Mouse (Mus musculus): ENCODE data around the gene Mxi1. TPM values are rescaled to one million over a fixed set of nuclear protein-coding genes. Genes with fewer than 3 reads are reported as not detected.

Gene Mxi1
- total and polyA plus RNA-seq, 3 experiments: 10.6 to 19.9 (median 18.9) TPM

- no peak for TF ChIP-seq CHD2 (IDR thresholded peaks at IDR 0.05; ENCODE audit: low read length)
- no peak for TF ChIP-seq TBP (conservative IDR thresholded peaks at IDR 0.05; ENCODE audit: low read depth, low read length)
- TF ChIP-seq JUND (conservative IDR thresholded peaks at IDR 0.05; ENCODE audit: low read depth, low read length): peak; percentile 71
- no peak for TF ChIP-seq USF2 (conservative IDR thresholded peaks at IDR 0.05; ENCODE audit: low read depth, low read length)
- TF ChIP-seq BHLHE40 (IDR thresholded peaks at IDR 0.05; ENCODE audit: low read depth, low read length): peak; percentile 68
- no peak for TF ChIP-seq E2F4 (IDR thresholded peaks at IDR 0.05; ENCODE audit: insufficient replicate concordance, low read depth, low read length)
- TF ChIP-seq CTCF (conservative IDR thresholded peaks at IDR 0.05 in 1 of 2, IDR thresholded peaks at IDR 0.05 in 1 of 2; ENCODE audit: low read depth in 2 of 2, low read length in 2 of 2): no peak
- TF ChIP-seq CHD1 (IDR thresholded peaks at IDR 0.05; ENCODE audit: low read depth, low read length): 0 out of 2 replicates have a peak, but pooled peaks have one; percentile 71
These were observed 4.4 kb downstream of the Mxi1 start (continued) for GRCm38 (mm10) chr19:53314530-53315208.

- H3K4me1 ChIP-seq (ENCODE audit: control insufficient read depth in 1 of 2, insufficient read depth in 2 of 2): peaks cover 24 to 47% of the 10 kb centered on the region in 2 experiments
- no peak for TF ChIP-seq CHD1 (IDR thresholded peaks at IDR 0.05; ENCODE audit: low read depth, low read length)
- no peak for TF ChIP-seq MEF2A (IDR thresholded peaks at IDR 0.05; ENCODE audit: borderline replicate concordance, low read depth, low read length)
- TF ChIP-seq ETS1 (conservative IDR thresholded peaks at IDR 0.05; ENCODE audit: low read depth, low read length): no peak
- TF ChIP-seq PAX5 (IDR thresholded peaks at IDR 0.05; ENCODE audit: low read length): no peak
- TF ChIP-seq SIN3A (IDR thresholded peaks at IDR 0.05; ENCODE audit: low read length): no peak
- TF ChIP-seq JUND (conservative IDR thresholded peaks at IDR 0.05; ENCODE audit: low read depth, low read length): no peak
- TF ChIP-seq USF2 (conservative IDR thresholded peaks at IDR 0.05; ENCODE audit: low read depth, low read length): no peak
- TF ChIP-seq ELF1 (IDR thresholded peaks at IDR 0.05; ENCODE audit: low read depth, low read length): no peak
- TF ChIP-seq TBP (conservative IDR thresholded peaks at IDR 0.05; ENCODE audit: low read depth, low read length): no peak
- no peak for TF ChIP-seq CHD2 (IDR thresholded peaks at IDR 0.05; ENCODE audit: low read length)
- TF ChIP-seq NELFE (IDR thresholded peaks at IDR 0.05; ENCODE audit: low read depth, low read length): no peak
These were observed 4.9 kb downstream of the Mxi1 start for GRCm38 (mm10) chr19:53315209-53315654.

GRCm38 (mm10) chr19:53316105-53316504, 5.8 kb downstream of the Mxi1 start:
- no peak overlapping the region for H3K27ac ChIP-seq (ENCODE audit: insufficient read depth, low read depth)
- no peak overlapping the region for H3K9ac ChIP-seq (ENCODE audit: insufficient read depth, low read depth)
- H3K36me3 ChIP-seq (replicated peaks in 1 of 2; ENCODE audit: control insufficient read depth in 1 of 2, insufficient read depth in 1 of 2, low read length in 1 of 2): no peaks in the 10 kb centered on the region
- H3K4me3 ChIP-seq (replicated peaks in 1 of 3; ENCODE audit: low read depth in 2 of 3, low read length in 2 of 3, poor library complexity in 1 of 3): no peak overlapping the region
- no peaks in the 10 kb centered on the region for H3K9me3 ChIP-seq (replicated peaks; ENCODE audit: low read length)
- no peak for DNase-seq (ENCODE audit: extremely low read depth)
- dilution Hi-C loops (cut with MboI; ENCODE audit: extremely low pct_ligation_motif_present, extremely low pct_unique_long_range_greater_than_20kb, low sequenced_read_pairs) (no loop called here), in situ Hi-C loops (cut with MboI; ENCODE audit: low pct_ligation_motif_present, low pct_unique_long_range_greater_than_20kb, low sequenced_read_pairs) (loop anchor here (5.0 to 10.0 kb wide), 2 partner anchors 44 to 61 kb away; no protein-coding TSS in a partner anchor)
- no peak overlapping the region for H3K4me2 ChIP-seq (ENCODE audit: insufficient read depth, low read depth, poor library complexity, severe bottlenecking)
- peaks cover 13% of the 10 kb centered on the region for H3K27me3 ChIP-seq (replicated peaks)
- peaks cover 28 to 56% of the 10 kb centered on the region in 2 experiments for H3K4me1 ChIP-seq (ENCODE audit: control insufficient read depth in 1 of 2, insufficient read depth in 2 of 2)
- TF ChIP-seq UBTF (IDR thresholded peaks at IDR 0.05; ENCODE audit: low read depth, low read length) (no peak), BHLHE40 (IDR thresholded peaks at IDR 0.05; ENCODE audit: low read depth, low read length) (no peak), MEF2A (IDR thresholded peaks at IDR 0.05; ENCODE audit: borderline replicate concordance, low read depth, low read length) (no peak), CTCF (conservative IDR thresholded peaks at IDR 0.05 in 1 of 2, IDR thresholded peaks at IDR 0.05 in 1 of 2; ENCODE audit: low read depth in 2 of 2, low read length in 2 of 2) (no peak), ETS1 (conservative IDR thresholded peaks at IDR 0.05; ENCODE audit: low read depth, low read length) (no peak), GABPA (IDR thresholded peaks at IDR 0.05; ENCODE audit: insufficient replicate concordance, low read depth, low read length) (no peak), USF2 (conservative IDR thresholded peaks at IDR 0.05; ENCODE audit: low read depth, low read length) (no peak), TBP (conservative IDR thresholded peaks at IDR 0.05; ENCODE audit: low read depth, low read length) (no peak), MAZ (IDR thresholded peaks at IDR 0.05; ENCODE audit: low read depth, low read length) (no peak), MXI1 (IDR thresholded peaks at IDR 0.05; ENCODE audit: low read depth, low read length) (no peak), MAFK (IDR thresholded peaks at IDR 0.05; ENCODE audit: insufficient replicate concordance, low read length) (no peak), MYC (IDR thresholded peaks at IDR 0.05; ENCODE audit: low read depth, low read length) (no peak), NRF1 (IDR thresholded peaks at IDR 0.05; ENCODE audit: low read depth, low read length) (no peak), SMC3 (IDR thresholded peaks at IDR 0.05; ENCODE audit: low read depth, low read length) (no peak), SIN3A (IDR thresholded peaks at IDR 0.05; ENCODE audit: low read length) (no peak), ZC3H11A (IDR thresholded peaks at IDR 0.05; ENCODE audit: low read depth, low read length) (no peak), ELF1 (IDR thresholded peaks at IDR 0.05; ENCODE audit: low read depth, low read length) (no peak), ZKSCAN1 (IDR thresholded peaks at IDR 0.05; ENCODE audit: borderline replicate concordance, low read depth, low read length) (no peak), RCOR1 (conservative IDR thresholded peaks at IDR 0.05; ENCODE audit: low read depth, low read length) (no peak), MAX (IDR thresholded peaks at IDR 0.05; ENCODE audit: low read length) (no peak)
- no peaks in the 10 kb centered on the region for H3K79me2 ChIP-seq (replicated peaks; ENCODE audit: control insufficient read depth, extremely low read depth, insufficient read depth, poor library complexity, severe bottlenecking)

More at GRCm38 (mm10) chr19:53315209-53315654, 4.9 kb downstream of the Mxi1 start:
- Histone ChIP-seq H3K9me3 (replicated peaks; ENCODE audit: low read length) (no peaks in the 10 kb centered on the region), H3K4me2 (ENCODE audit: insufficient read depth, low read depth, poor library complexity, severe bottlenecking) (no peak overlapping the region), H3K4me3 (replicated peaks in 1 of 3; ENCODE audit: low read depth in 2 of 3, low read length in 2 of 3, poor library complexity in 1 of 3) (no peak overlapping the region), H3K27ac (ENCODE audit: insufficient read depth, low read depth) (no peak overlapping the region), H3K9ac (ENCODE audit: insufficient read depth, low read depth) (no peak overlapping the region), H3K27me3 (replicated peaks) (peaks cover 13% of the 10 kb centered on the region), H3K36me3 (replicated peaks in 1 of 2; ENCODE audit: control insufficient read depth in 1 of 2, insufficient read depth in 1 of 2, low read length in 1 of 2) (no peaks in the 10 kb centered on the region), H3K79me2 (replicated peaks; ENCODE audit: control insufficient read depth, extremely low read depth, insufficient read depth, poor library complexity, severe bottlenecking) (no peaks in the 10 kb centered on the region)
- dilution Hi-C loops (cut with MboI; ENCODE audit: extremely low pct_ligation_motif_present, extremely low pct_unique_long_range_greater_than_20kb, low sequenced_read_pairs): no loop called here
- in situ Hi-C loops (cut with MboI; ENCODE audit: low pct_ligation_motif_present, low pct_unique_long_range_greater_than_20kb, low sequenced_read_pairs): loop anchor here (5.0 to 10.0 kb wide), 2 partner anchors 43 to 60 kb away; no protein-coding TSS in a partner anchor
- DNase-seq (ENCODE audit: extremely low read depth): no peak

All from CH12.LX (cell line).